Mouse (Mus musculus) CD4-positive, CD25-positive, alpha-beta regulatory T cell, adult 4 months (primary cell): Measurements from ENCODE around the gene Sox14. TPM values are rescaled to one million over a fixed set of nuclear protein-coding genes. Genes with fewer than 3 reads are reported as not detected.

ENCODE experiments used
- ATAC-seq: one replicate; pipeline ENCODE4 v1.8.0; 2017
- polyA plus RNA-seq, 2 experiments: library from polyadenylated mRNA; unstranded; fragments of 100-300 nt; shearing (Covaris generic); gene quantifications; one replicate each; pipeline ENCODE4 v1.2.1; 2017

The Sox14 gene
- polyA plus RNA-seq, 2 experiments from 2014 or later: not detected

- no peak for ATAC-seq
These were observed 27.6 kb downstream of the Sox14 start for GRCm38 (mm10) chr9:99848327-99848726.

DNA sequence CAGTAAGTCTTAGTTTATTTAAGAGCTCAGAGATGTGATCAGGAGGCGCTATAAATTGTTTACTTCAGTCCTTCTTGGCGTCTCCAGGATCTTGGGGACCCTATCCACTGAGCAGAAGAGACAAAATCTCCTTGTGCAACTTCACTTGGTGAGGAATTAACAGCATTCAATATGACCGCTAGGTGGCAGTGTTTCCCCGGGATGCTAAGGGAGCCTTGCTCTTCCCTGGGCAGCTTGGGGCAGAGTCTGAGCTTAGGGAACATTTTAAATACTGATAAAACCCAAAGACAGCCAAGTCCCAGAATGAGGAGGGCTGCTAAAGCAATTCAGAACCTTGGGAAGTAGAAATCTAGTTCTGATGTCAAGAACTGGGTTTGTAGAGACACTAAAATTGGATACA, 29.1 kb downstream of the Sox14 start:
- ATAC-seq: no peak

GRCm38 (mm10) chr9:99839367-99839766, 36.6 kb downstream of the Sox14 start:
- no peak for ATAC-seq

DNA sequence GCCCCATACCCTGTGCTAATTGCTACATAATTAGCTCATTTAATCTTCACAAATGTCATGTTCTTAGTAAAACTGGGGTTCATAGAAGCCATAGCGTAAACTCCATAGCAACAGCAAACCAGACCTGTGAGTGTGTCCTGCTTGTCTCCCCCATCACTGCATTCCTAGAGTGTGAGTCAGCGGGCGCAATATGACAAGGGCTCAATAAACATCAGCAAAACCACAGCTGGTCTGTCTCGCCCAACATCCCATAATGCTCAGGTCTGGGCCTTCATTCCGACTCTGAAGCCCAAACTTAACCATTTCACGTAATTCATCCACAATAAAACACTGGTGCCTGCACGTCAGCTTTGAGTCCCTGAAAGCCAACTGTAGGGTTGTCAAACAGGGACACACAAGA, 37.1 kb downstream of the Sox14 start:
- ATAC-seq: no peak

DNA sequence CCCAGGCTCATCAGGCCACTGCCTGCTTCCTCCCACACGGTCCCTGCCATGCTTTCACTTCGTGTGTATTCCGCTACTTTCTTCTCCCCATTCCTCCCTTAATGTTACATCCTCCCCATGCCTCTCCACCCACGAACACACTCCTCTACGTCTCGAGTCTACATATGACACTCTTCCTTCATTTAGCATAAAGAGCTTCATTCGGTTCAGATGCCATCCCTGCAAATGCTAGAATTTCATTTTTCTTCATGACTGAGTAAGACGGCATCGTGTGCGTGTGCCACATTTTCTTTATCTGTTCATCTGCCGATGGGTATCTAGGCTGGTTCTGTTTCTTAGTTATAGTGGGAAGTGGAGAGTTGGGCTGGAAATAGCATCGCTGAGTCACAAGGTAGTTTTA, 39.3 kb downstream of the Sox14 start:
- ATAC-seq: no peak

GRCm38 (mm10) chr9:99835624-99836430, 40.1 kb downstream of the Sox14 start:
- no peak for ATAC-seq

Other genes starting within 250 kb of the Sox14 start
- gene Dzip1l, start 246.7 kb downstream of the Sox14 start, polyA plus RNA-seq: not detected
- gene Cldn18, start 158.9 kb downstream of the Sox14 start, polyA plus RNA-seq: not detected